Mouse (Mus musculus) E14TG2a.4 (cell line): ENCODE results near the gene Exosc5.

ENCODE experiments used
- CTCF ChIP-seq: conservative IDR thresholded peaks from 2 replicates; pipeline ENCODE4 v1.5.1; 2014; ENCODE audit warnings: low read length
- NANOG ChIP-seq: IDR thresholded peaks from 2 replicates; pipeline ENCODE4 v1.6.1; 2014; ENCODE audit warnings: borderline replicate concordance, low read length, mixed read lengths
- POU5F1 ChIP-seq: IDR thresholded peaks from 2 replicates; pipeline ENCODE4 v1.6.1; 2014; ENCODE audit warnings: low read length, borderline replicate concordance

DNA sequence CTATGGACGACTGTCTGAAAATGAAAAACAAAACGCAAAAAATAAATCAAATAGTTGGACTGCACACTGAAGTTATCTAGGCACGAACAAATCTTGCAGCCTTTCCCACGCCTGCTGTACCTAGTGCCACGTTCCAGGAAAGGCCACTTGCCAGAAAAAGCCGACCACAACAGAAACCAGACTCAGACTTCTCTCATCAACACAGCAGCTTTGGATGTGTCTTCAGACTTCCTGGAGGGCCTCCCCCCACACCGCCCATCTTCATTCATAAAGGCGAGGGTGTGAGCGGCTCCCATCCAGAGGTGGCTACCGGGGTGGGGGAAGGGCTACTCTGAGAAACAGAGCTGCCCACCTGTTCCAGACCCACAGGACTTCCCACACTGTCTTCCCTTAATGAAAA lies 14.8 kb upstream of the Exosc5 start:
- TF ChIP-seq CTCF: no peak
- TF ChIP-seq NANOG: no peak
- TF ChIP-seq POU5F1: no peak
